Mouse (Mus musculus): Measurements from ENCODE around the gene Pnpla8. TPM values are rescaled to one million over a fixed set of nuclear protein-coding genes. Genes with fewer than 3 reads are reported as not detected.
"Not testable (repeated sequence)": the region's sequence is repeated elsewhere in the genome, so short reads cannot be mapped to it uniquely, and the experiment has no call there.

Pnpla8 gene
- 91.9 and 97.1 TPM in 2 replicates for polyA plus RNA-seq (2015; fragmentation: Nextera tagmentation; extraction: Ambion mirVana)

GRCm38 (mm10) chr12:44221070-44221469 is at the start of gene Pnpla8:
Pnpla8 (plus strand) TSS chr12:44221370.
- Histone ChIP-seq H3K4me2 (ENCODE audit: low read length) (peak within 1 kb of the TSS; percentile 94), H3K4me3 (replicated peaks; ENCODE audit: low read depth, low read length) (peak within 1 kb of the TSS; percentile 67), H3K9ac (ENCODE audit: low read depth, low read length) (peak within 1 kb of the TSS; percentile 78)
- WGBS = 98% methylated on average over 2 of the region's 2 CpGs
- DNase-seq (ENCODE audit: low spot score); H3K9me3 ChIP-seq (replicated peaks; ENCODE audit: low read length); H3K27me3 ChIP-seq (ENCODE audit: insufficient read depth, low read length); H3K4me1 ChIP-seq (replicated peaks; ENCODE audit: insufficient read depth, low read length); ATAC-seq (replicated peaks; ENCODE audit: low FRiP score, low read depth); H3K27ac ChIP-seq; H3K36me3 ChIP-seq (ENCODE audit: insufficient read depth, low read length): not testable (repeated sequence)

DNA sequence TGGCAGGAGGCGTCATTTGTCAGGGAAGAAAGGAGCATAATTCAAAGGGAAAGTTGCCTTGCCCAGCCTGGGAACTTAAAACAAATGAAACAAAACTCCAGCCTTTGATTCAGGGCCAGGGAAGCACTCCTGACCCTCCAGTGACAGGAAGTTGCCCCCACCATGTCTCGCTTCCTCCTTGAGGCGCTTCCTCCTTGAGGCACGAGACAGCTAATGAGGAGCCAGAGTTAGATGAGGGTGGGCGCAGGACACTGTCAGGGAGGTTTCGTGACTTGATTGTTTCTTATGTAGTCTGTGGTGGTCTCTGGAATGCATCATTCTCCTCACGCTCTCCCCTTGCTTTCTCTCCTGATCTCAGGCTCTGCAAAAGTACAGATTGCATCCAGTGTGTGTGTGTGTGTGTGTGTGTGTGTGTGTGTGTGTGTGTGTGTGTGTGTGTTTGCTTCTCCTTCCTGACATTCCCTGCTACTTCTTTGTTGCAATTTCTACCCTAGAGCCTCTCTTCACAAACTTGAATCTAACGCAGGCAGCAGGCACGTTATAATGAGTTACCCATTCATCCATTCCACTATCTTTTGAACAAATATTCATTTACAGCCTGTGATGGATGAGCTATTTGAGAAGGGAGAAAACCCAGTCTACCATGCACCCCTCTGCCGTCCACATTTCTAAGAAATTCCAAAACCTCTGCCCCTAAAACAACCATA is 44.7 kb upstream of the Pnpla8 start:
- Histone ChIP-seq H3K4me2 (ENCODE audit: low read length) (peak overlapping the region; percentile 27; the same call in 1 of the 2 replicates), H3K27me3 (ENCODE audit: insufficient read depth, low read length) (no peaks in the 10 kb centered on the region), H3K27ac (no peak overlapping the region), H3K9ac (ENCODE audit: low read depth, low read length) (no peak overlapping the region), H3K4me1 (replicated peaks; ENCODE audit: insufficient read depth, low read length) (no peaks in the 10 kb centered on the region), H3K36me3 (ENCODE audit: insufficient read depth, low read length) (no peaks in the 10 kb centered on the region), H3K9me3 (replicated peaks; ENCODE audit: low read length) (no peaks in the 10 kb centered on the region), H3K4me3 (replicated peaks; ENCODE audit: low read depth, low read length) (0 out of 2 replicates have a peak overlapping the region, but pooled peaks have one; percentile 4)
- DNase-seq (ENCODE audit: low spot score) = peak; percentile 27
- 28% methylated on average over 10 of the region's 10 CpGs for WGBS
- ATAC-seq (replicated peaks; ENCODE audit: low FRiP score, low read depth) = no peak
- TF ChIP-seq CTCF (IDR thresholded peaks at IDR 0.05; ENCODE audit: low read depth) = no peak

DNA sequence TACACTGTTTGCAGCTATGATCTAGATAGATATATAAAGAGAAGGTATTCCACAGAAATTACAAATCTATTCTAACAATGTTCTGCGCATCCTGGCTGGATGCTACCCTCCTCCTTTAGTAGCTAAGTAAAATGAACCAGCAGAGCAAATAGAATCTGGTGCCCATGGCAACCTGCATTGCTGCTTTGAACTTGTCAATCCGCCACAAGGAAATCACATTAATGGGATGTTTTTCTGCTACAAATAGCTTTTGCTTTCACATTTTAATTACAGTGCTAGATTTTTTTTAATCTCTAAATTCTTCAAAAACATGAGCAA is 44.2 kb upstream of the Pnpla8 start:
- no peaks in the 10 kb centered on the region for H3K4me1 ChIP-seq (replicated peaks; ENCODE audit: insufficient read depth, low read length)
- no peaks in the 10 kb centered on the region for H3K36me3 ChIP-seq (ENCODE audit: insufficient read depth, low read length)
- 80% methylated on average over 2 of the region's 2 CpGs for WGBS
- no peak for DNase-seq (ENCODE audit: low spot score)
- no peaks in the 10 kb centered on the region for H3K27me3 ChIP-seq (ENCODE audit: insufficient read depth, low read length)
- H3K9me3 ChIP-seq (replicated peaks; ENCODE audit: low read length) = no peaks in the 10 kb centered on the region
- no peak overlapping the region for H3K4me2 ChIP-seq (ENCODE audit: low read length)
- no peak overlapping the region for H3K9ac ChIP-seq (ENCODE audit: low read depth, low read length)
- no peak for ATAC-seq (replicated peaks; ENCODE audit: low FRiP score, low read depth)
- H3K4me3 ChIP-seq (replicated peaks; ENCODE audit: low read depth, low read length) = no peak overlapping the region
- TF ChIP-seq CTCF (IDR thresholded peaks at IDR 0.05; ENCODE audit: low read depth) = no peak
- no peak overlapping the region for H3K27ac ChIP-seq

DNA sequence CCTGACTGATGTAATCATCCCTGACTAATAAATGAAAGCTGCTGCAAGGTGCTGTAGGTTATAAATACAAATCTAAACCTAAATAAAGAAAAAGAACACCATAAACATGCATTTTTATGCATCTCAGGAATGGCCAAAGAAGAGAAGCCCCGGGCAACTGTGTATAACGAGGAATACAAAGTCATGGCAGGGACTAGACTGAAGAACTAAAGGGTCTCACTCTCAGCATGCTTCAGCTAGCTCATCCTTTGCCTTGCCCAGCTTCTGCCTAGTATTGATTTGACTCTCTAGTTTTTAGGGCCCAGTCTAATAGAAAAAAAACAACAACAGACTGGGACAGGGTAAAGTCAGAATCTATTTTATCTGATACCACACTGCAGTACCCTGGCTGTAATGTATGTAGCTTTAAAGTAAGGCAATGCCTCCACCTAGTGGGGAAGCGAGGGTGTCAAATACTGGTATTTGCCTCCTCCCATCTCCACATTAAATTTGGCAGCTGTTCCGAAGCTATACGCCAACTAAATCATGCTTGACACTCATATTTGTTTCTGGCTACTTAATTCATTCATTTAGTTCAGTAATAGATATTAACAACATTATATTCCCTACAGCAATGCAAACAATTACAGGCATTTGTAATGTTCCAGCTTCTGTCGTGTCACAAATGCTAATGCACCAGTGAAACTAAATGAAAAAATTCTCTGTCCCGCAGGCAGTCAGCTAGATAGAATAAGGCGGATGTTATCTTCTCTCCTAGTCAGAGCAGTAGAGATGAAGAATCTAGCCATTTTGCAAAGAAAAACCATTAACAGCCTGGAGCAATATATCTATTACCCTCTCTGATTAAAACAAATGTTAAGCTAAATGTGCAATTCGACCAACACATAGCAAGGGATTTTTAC is 39.8 kb upstream of the Pnpla8 start:
- Histone ChIP-seq H3K9me3 (replicated peaks; ENCODE audit: low read length) (no peaks in the 10 kb centered on the region), H3K4me2 (ENCODE audit: low read length) (no peak overlapping the region), H3K9ac (ENCODE audit: low read depth, low read length) (no peak overlapping the region), H3K27me3 (ENCODE audit: insufficient read depth, low read length) (no peaks in the 10 kb centered on the region), H3K4me3 (replicated peaks; ENCODE audit: low read depth, low read length) (no peak overlapping the region), H3K4me1 (replicated peaks; ENCODE audit: insufficient read depth, low read length) (no peaks in the 10 kb centered on the region), H3K27ac (no peak overlapping the region), H3K36me3 (ENCODE audit: insufficient read depth, low read length) (no peaks in the 10 kb centered on the region)
- 50% methylated on average over 9 of the region's 9 CpGs for WGBS
- peak; percentile 85 for TF ChIP-seq CTCF (IDR thresholded peaks at IDR 0.05; ENCODE audit: low read depth)
- ATAC-seq (replicated peaks; ENCODE audit: low FRiP score, low read depth) (no peak), DNase-seq (ENCODE audit: low spot score) (peak; percentile 81)

DNA sequence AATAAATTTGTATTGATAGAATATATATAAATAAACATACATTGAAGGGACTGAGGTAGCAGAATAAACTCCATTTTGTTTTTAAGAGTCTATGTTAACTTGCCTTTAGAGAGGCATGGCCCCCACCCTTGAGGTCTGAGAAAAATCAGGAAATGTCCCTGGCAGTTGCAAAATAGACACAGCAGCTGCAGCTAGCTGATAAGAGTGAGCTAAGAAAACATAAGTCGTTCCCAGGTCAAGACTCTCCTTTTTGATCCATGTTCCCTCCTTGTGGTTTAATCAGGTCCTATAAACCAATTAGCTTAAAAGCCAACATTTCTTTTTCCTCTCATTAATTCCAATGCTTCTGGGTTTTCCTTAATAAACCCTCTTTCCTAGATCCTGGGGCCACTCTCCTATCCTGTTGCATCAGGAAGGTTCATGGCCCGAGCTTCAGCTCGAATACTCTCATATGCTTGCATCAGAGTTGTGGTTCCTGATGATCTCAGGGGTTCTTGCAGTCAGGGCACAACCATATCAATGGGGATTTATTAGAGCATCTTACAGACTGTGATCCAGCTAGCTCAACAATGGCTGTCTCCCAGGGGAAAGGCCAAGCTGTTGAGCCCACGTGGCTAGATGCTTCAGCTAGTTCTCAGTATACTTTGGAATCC is 23.2 kb upstream of the Pnpla8 start:
- no peaks in the 10 kb centered on the region for H3K36me3 ChIP-seq (ENCODE audit: insufficient read depth, low read length)

More for the DNA sequence above, 23.2 kb upstream of the Pnpla8 start:
- H3K4me3 ChIP-seq (replicated peaks; ENCODE audit: low read depth, low read length) = no peak overlapping the region
- 31% methylated on average over 4 of the region's 4 CpGs for WGBS
- no peaks in the 10 kb centered on the region for H3K4me1 ChIP-seq (replicated peaks; ENCODE audit: insufficient read depth, low read length)
- H3K4me2 ChIP-seq (ENCODE audit: low read length) = no peak overlapping the region
- H3K27me3 ChIP-seq (ENCODE audit: insufficient read depth, low read length) = no peaks in the 10 kb centered on the region
- H3K9me3 ChIP-seq (replicated peaks; ENCODE audit: low read length) = no peaks in the 10 kb centered on the region
- no peak overlapping the region for H3K27ac ChIP-seq
- TF ChIP-seq CTCF (IDR thresholded peaks at IDR 0.05; ENCODE audit: low read depth) = no peak
- ATAC-seq (replicated peaks; ENCODE audit: low FRiP score, low read depth) = no peak
- peak; percentile 13 for DNase-seq (ENCODE audit: low spot score)
- no peak overlapping the region for H3K9ac ChIP-seq (ENCODE audit: low read depth, low read length)
